Mouse (Mus musculus): ENCODE data around the gene Ranbp9. TPM values are rescaled to one million over a fixed set of nuclear protein-coding genes. Genes with fewer than 3 reads are reported as not detected.
"Not testable (repeated sequence)": the region's sequence is repeated elsewhere in the genome, so short reads cannot be mapped to it uniquely, and the experiment has no call there.

Gene Ranbp9
- polyA plus RNA-seq, 1 experiment from 2014 or later = 3.0 TPM

DNA sequence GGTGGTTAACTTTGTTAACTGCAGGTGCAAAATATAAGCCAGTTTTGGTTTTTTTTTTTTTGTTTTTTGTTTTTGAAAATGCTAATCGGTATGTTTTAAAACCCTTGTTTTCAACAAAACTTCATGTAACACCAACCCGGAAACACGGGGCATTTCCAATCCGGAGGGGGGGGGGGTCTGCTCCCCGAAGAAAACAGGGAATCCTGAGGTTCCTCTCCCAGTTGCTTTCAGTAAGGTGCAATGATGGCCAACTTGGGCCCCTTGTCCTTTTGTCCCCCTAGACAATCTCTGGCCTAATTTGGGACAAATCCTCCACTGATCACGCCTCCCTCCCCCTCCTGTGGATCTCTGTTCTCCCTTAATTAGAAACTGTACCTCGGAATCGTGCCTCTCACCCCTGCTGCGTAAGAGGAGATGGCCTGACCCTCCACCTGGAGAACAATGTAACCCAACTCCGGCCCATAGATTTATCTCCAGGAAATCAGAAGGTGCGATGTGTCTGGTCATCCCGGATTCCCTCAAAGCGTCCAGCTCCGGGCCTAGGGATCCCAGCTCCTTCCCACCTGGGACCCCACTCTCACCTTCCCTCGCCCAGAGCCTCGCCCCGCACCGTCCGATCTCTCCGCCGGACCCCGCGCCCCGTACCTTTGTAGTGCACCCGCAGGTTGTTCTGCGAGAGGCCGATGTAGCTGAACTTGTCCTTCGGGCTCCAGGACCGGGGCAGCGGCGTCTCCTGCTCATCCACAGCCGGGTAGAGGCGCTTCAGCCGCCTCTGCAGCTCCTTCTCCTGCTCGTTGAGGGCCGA is 1.1 kb downstream of the Ranbp9 start:
- peak overlapping the region; percentile 96 for H3K4me3 ChIP-seq (ENCODE audit: low read depth, low read length)
- H3K4me1 ChIP-seq (ENCODE audit: insufficient read depth) = peaks cover 25% of the 10 kb centered on the region
- no peaks in the 10 kb centered on the region; the same call in 1 of the 2 replicates for H3K36me3 ChIP-seq (replicated peaks; ENCODE audit: insufficient read depth, low read length)
- no peaks in the 10 kb centered on the region for H3K27me3 ChIP-seq (ENCODE audit: insufficient read depth, low read length)
- peak overlapping the region; percentile 91 for H3K4me2 ChIP-seq (ENCODE audit: low read depth, low read length)
- peak; percentile 1; the same call in 1 of the 2 replicates for ATAC-seq
- H3K9me3 ChIP-seq (ENCODE audit: low read length) = no peaks in the 10 kb centered on the region
- H3K9ac ChIP-seq (replicated peaks) = peak overlapping the region; percentile 99
- H3K27ac ChIP-seq (ENCODE audit: low read depth) = peak overlapping the region; percentile 100
- WGBS (ENCODE audit: insufficient replicate concordance) = under 1% methylated on average over 35 of the region's 36 CpGs
- no peak for TF ChIP-seq EP300 (IDR thresholded peaks at IDR 0.05; ENCODE audit: low read depth)
- no peak for TF ChIP-seq CTCF (IDR thresholded peaks at IDR 0.05; ENCODE audit: low read depth)
- DNase-seq = peak; percentile 56

DNA sequence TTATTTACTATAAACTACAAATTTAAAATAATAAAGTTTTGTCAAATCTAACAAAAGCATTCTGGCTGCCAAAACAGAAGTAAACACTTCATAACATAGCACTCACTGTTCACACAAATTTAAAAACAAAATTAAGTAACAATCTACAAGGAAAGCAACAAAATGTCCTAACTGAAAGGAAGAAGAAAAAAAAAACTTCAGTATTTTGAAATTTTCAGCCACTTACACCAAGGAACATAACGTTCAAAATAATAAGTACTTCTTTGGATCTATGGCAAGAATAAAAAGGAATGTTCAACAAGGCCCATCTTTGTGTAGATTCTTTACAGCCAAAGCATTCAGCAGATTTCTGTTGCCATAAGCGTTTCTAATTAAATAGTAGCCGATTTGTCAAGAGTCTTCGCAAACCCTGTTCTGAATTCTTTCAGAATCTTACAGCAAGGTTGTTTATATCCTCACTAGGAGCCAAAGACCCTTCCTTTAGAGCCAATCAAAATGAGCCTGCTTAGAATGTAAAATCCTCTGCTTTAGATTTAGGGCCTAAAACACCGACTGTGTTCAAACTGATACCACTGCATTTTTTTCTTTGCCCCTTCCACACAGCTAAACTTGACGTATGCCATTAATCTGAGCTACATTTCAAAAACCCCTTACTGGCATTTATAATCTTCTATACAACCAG is 1.9 kb downstream of the Ranbp9 start:
- no peaks in the 10 kb centered on the region for H3K9me3 ChIP-seq (ENCODE audit: low read length)
- H3K36me3 ChIP-seq (replicated peaks; ENCODE audit: insufficient read depth, low read length) = no peaks in the 10 kb centered on the region; the same call in 1 of the 2 replicates
- no peaks in the 10 kb centered on the region for H3K27me3 ChIP-seq (ENCODE audit: insufficient read depth, low read length)
- WGBS (ENCODE audit: insufficient replicate concordance) = 9% methylated on average over 6 of the region's 6 CpGs
- peaks cover 27% of the 10 kb centered on the region for H3K4me1 ChIP-seq (ENCODE audit: insufficient read depth)
- H3K9ac ChIP-seq (replicated peaks) = peak overlapping the region; percentile 99
- peak overlapping the region; percentile 96 for H3K4me3 ChIP-seq (ENCODE audit: low read depth, low read length)
- TF ChIP-seq EP300 (IDR thresholded peaks at IDR 0.05; ENCODE audit: low read depth) (no peak), CTCF (IDR thresholded peaks at IDR 0.05; ENCODE audit: low read depth) (no peak)
- H3K27ac ChIP-seq (ENCODE audit: low read depth) = peak overlapping the region; percentile 100
- peak overlapping the region; percentile 91 for H3K4me2 ChIP-seq (ENCODE audit: low read depth, low read length)
- DNase-seq = no peak
- no peak for ATAC-seq

DNA sequence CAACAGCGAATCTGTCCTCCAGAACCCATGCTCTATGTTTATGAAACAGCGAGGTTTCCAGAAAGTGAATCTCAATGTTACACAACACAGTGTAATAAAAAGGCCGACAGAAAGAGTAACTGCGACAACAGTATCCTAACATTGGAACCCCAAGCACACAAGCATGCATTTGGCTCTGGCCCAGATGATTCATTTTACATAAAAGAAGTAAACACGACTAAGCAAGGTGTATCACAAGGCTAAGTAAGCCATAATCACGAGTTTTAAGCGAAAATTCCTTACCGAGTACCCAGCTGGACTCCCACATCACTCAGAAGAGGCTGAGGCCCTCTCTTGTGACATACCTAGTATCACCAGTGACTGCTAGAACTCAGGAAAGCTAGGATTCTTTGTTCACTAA is 2.5 kb downstream of the Ranbp9 start:
- Histone ChIP-seq H3K36me3 (replicated peaks; ENCODE audit: insufficient read depth, low read length) (no peaks in the 10 kb centered on the region; the same call in 1 of the 2 replicates), H3K4me3 (ENCODE audit: low read depth, low read length) (peak overlapping the region; percentile 96), H3K4me2 (ENCODE audit: low read depth, low read length) (peak overlapping the region; percentile 91), H3K27ac (ENCODE audit: low read depth) (peak overlapping the region; percentile 100), H3K9me3 (ENCODE audit: low read length) (no peaks in the 10 kb centered on the region), H3K27me3 (ENCODE audit: insufficient read depth, low read length) (no peaks in the 10 kb centered on the region), H3K9ac (replicated peaks) (peak overlapping the region; percentile 67), H3K4me1 (ENCODE audit: insufficient read depth) (peaks cover 32% of the 10 kb centered on the region)
- no peak for ATAC-seq
- DNase-seq = no peak
- 14% methylated on average over 8 of the region's 8 CpGs for WGBS (ENCODE audit: insufficient replicate concordance)
- no peak for TF ChIP-seq EP300 (IDR thresholded peaks at IDR 0.05; ENCODE audit: low read depth)
- no peak for TF ChIP-seq CTCF (IDR thresholded peaks at IDR 0.05; ENCODE audit: low read depth)

DNA sequence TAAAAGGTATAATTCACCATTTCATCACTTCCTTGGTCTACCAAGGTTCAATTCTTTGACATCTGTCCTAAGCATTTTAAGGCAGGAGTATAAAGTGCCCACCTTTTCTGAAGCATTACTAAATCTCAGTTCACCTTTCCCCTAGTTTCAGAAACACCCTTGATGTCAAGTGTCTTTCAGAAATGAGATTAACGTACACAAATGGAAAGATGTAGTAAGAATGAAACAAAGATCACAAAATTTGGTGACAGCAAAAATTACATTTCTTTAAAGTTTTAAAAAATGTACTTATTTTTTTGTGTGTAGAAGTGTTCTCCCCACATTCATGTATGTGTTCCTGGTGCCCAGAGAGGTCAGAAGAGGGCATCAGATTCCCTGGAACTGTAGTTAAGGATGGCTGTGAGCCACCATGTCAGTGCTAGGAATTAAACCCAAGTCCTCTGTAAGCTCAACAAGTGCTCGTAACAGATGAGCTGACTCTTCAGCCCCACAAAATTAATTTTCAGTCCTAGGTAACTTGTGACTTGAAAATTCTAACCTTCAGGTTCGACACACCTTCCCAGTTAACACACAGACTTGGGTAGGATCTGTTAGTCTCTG is 3.9 kb downstream of the Ranbp9 start:
- peaks cover 33% of the 10 kb centered on the region for H3K4me1 ChIP-seq (ENCODE audit: insufficient read depth)
- no peak for DNase-seq
- H3K27me3 ChIP-seq (ENCODE audit: insufficient read depth, low read length) = no peaks in the 10 kb centered on the region
- H3K36me3 ChIP-seq (replicated peaks; ENCODE audit: insufficient read depth, low read length) = no peaks in the 10 kb centered on the region; the same call in 1 of the 2 replicates
- 80% methylated on average over 3 of the region's 3 CpGs for WGBS (ENCODE audit: insufficient replicate concordance)
- peak overlapping the region; percentile 11; the same call in 1 of the 2 replicates for H3K4me2 ChIP-seq (ENCODE audit: low read depth, low read length)
- no peak overlapping the region for H3K9ac ChIP-seq (replicated peaks)
- no peak for TF ChIP-seq EP300 (IDR thresholded peaks at IDR 0.05; ENCODE audit: low read depth)
- no peak for TF ChIP-seq CTCF (IDR thresholded peaks at IDR 0.05; ENCODE audit: low read depth)
- ATAC-seq = no peak
- no peak overlapping the region for H3K4me3 ChIP-seq (ENCODE audit: low read depth, low read length)
- H3K27ac ChIP-seq (ENCODE audit: low read depth) = no peak overlapping the region
- no peaks in the 10 kb centered on the region for H3K9me3 ChIP-seq (ENCODE audit: low read length)

DNA sequence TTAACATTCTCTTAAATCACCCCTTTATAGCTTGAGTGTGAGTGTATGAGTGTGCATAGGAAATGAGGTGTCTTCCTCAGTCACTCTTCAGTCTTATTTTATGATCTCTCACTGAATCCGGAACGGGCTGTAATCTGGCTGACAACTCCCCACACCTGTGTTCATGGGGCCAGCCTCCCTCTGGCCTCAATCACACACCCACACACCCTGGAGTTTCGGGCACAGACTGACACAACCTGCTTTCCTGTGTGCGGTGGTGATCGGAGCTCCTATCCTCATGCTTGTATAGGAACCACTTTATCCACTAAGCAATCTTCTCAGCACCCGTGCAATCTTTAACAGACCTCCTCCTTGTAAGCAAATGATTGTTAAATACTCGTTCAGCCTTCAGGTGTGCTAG is 4.9 kb downstream of the Ranbp9 start:
- Histone ChIP-seq H3K36me3 (replicated peaks; ENCODE audit: insufficient read depth, low read length) (no peaks in the 10 kb centered on the region; the same call in 1 of the 2 replicates), H3K4me1 (ENCODE audit: insufficient read depth) (peaks cover 29% of the 10 kb centered on the region), H3K4me3 (ENCODE audit: low read depth, low read length) (no peak overlapping the region), H3K27ac (ENCODE audit: low read depth) (no peak overlapping the region), H3K4me2 (ENCODE audit: low read depth, low read length) (no peak overlapping the region), H3K9me3 (ENCODE audit: low read length) (no peaks in the 10 kb centered on the region), H3K27me3 (ENCODE audit: insufficient read depth, low read length) (no peaks in the 10 kb centered on the region), H3K9ac (replicated peaks) (no peak overlapping the region)
- DNase-seq (no peak), ATAC-seq (no peak)
- no peak for TF ChIP-seq EP300 (IDR thresholded peaks at IDR 0.05; ENCODE audit: low read depth)
- no peak for TF ChIP-seq CTCF (IDR thresholded peaks at IDR 0.05; ENCODE audit: low read depth)
- 69% methylated on average over 7 of the region's 7 CpGs for WGBS (ENCODE audit: insufficient replicate concordance)

DNA sequence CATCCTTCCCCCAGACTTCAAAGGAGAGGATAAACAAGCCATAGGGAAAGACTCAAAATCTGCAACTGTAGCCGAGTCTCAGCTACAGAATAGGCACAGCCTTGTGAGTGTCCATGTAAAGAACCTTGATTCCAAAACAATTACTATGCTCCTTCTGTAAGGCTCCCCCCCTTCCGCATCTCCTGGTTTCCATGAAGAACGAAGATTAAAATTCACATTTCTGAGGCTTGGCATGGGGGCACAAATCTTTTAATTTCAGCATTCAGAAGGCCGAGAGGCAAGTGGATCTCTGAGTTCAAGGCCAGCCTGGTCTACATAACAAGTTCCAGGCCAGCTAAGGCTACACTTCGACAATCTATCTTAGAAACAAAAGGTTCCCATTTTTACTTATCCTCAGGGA is 6.4 kb downstream of the Ranbp9 start:
- DNase-seq = no peak
- H3K4me3 ChIP-seq (ENCODE audit: low read depth, low read length) = no peak overlapping the region
- no peaks in the 10 kb centered on the region for H3K27me3 ChIP-seq (ENCODE audit: insufficient read depth, low read length)
- H3K27ac ChIP-seq (ENCODE audit: low read depth) = no peak overlapping the region
- H3K36me3 ChIP-seq (replicated peaks; ENCODE audit: insufficient read depth, low read length) = no peaks in the 10 kb centered on the region; the same call in 1 of the 2 replicates
- TF ChIP-seq EP300 (IDR thresholded peaks at IDR 0.05; ENCODE audit: low read depth) = no peak
- no peak for TF ChIP-seq CTCF (IDR thresholded peaks at IDR 0.05; ENCODE audit: low read depth)
- no peak overlapping the region for H3K9ac ChIP-seq (replicated peaks)
- no peaks in the 10 kb centered on the region for H3K9me3 ChIP-seq (ENCODE audit: low read length)
- H3K4me1 ChIP-seq (ENCODE audit: insufficient read depth) = peaks cover 29% of the 10 kb centered on the region
- 87% methylated on average over 5 of the region's 5 CpGs for WGBS (ENCODE audit: insufficient replicate concordance)
- ATAC-seq = no peak
- H3K4me2 ChIP-seq (ENCODE audit: low read depth, low read length) = no peak overlapping the region

DNA sequence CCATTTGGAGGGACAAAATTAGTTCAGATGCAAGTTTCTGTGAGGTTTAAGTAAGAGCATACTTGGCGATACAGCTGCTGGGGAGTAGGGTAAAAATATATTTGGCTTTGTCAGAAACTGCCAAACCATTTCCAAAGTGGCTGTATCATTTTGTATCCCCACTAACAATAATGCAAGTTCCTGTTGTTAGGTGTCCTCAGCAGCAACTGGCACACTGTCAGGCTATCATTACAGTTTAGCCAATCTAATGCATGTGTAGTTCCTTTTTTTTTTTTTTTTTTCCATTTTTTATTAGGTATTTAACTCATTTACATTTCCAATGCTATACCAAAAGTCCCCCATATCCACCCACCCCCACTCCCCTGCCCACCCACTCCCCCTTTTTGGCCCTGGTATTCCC is 9.2 kb downstream of the Ranbp9 start:
- H3K4me3 ChIP-seq (ENCODE audit: low read depth, low read length); H3K27ac ChIP-seq (ENCODE audit: low read depth); H3K27me3 ChIP-seq (ENCODE audit: insufficient read depth, low read length); H3K36me3 ChIP-seq (replicated peaks; ENCODE audit: insufficient read depth, low read length); ATAC-seq; DNase-seq; H3K9ac ChIP-seq (replicated peaks); H3K9me3 ChIP-seq (ENCODE audit: low read length); H3K4me2 ChIP-seq (ENCODE audit: low read depth, low read length): not testable (repeated sequence)
- WGBS (ENCODE audit: insufficient replicate concordance) = 78% methylated on average over 1 of the region's 1 CpGs
- peaks cover 20% of the 10 kb centered on the region for H3K4me1 ChIP-seq (ENCODE audit: insufficient read depth)
